Mouse (Mus musculus) cerebellum, adult 2 months (tissue): ENCODE data around the gene Sh3rf3.

ENCODE experiments used
- CTCF ChIP-seq: fragments of 200-500 bp; IDR thresholded peaks from 2 replicates; pipeline ENCODE4 v1.5.1; 2011; ENCODE audit warnings: low read depth, mild to moderate bottlenecking, control low read depth, low read length, moderate library complexity, borderline replicate concordance; ENCODE audit not compliant: insufficient read depth
- POLR2A ChIP-seq: fragments of 200-500 bp; IDR thresholded peaks from 2 replicates; pipeline ENCODE4 v1.6.1; 2011; ENCODE audit warnings: low read length, control low read depth, borderline replicate concordance; ENCODE audit not compliant: insufficient read depth

GRCm38 (mm10) chr10:58995132-58995531 lies 182.0 kb downstream of the Sh3rf3 start:
- TF ChIP-seq CTCF (no peak), POLR2A (no peak)
